Comparison of ENCODE assay signal across 8 mouse cellular contexts in the genomic region with DNA sequence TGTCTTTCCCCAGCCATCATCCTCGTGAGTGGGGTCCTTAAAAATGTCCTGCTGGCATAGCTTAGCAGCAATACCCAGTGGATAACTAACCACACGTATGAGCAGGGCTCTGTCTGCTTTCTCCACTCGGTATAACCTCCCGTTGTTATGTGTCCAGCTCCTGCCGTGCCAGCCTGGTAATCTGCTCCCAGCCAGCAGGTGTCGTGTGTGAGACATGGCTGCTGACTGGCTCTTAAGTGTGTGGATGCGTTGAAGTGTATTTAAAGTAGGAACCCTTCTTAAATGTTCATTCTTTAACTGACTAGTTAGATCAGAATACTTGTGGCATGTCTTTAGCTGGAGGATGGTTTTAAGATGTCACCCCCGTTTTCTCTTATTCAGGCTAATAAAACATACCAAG.
A peak's percentile ranks its signal among the peaks of the same experiment; 100 is the strongest.
DNase-seq lines count a peak whose midpoint lies in the region; ATAC-seq and TF ChIP-seq lines count a peak whose summit lies in the region.

No protein-coding gene starts in this region.

- no peak overlapping the region for H3K9ac ChIP-seq in limb, embryonic 15.5 days
- no peak overlapping the region for H3K9ac ChIP-seq in stomach, embryonic 16.5 days (ENCODE audit: low read length)

- TF ChIP-seq CTCF in gastrocnemius, adult 2 months (IDR thresholded peaks at IDR 0.05), result peak; percentile 96; the same call in 1 of the 2 replicates
- peak; percentile 87 for TF ChIP-seq CTCF in kidney, adult 2 months (conservative IDR thresholded peaks at IDR 0.05; ENCODE audit: insufficient read depth, insufficient read length, low read depth, low read length)

- peak; percentile 50 for DNase-seq in urinary bladder, postnatal 14 days (ENCODE audit: low spot score)
- DNase-seq in urinary bladder, adult 2 months (ENCODE audit: low spot score), result no peak
- DNase-seq in cerebellum, postnatal 25 days, result peak; percentile 78 to 85
- DNase-seq in gastrocnemius, adult 2 months, result peak; percentile 77
- DNase-seq in kidney, adult 2 months, result peak; percentile 62
- peak; percentile 41 to 46 for DNase-seq in natural killer cell, adult 2 months (ENCODE audit: low spot score in 2 of 2)

- 0 out of 2 replicates have a peak overlapping the region, but pooled peaks have one; percentile 40 for H3K27ac ChIP-seq in gastrocnemius, adult 2 months
- no peak overlapping the region for H3K27ac ChIP-seq in kidney, adult 2 months (ENCODE audit: insufficient read depth, low read depth, low read length)
- H3K27ac ChIP-seq in limb, embryonic 15.5 days, result no peak overlapping the region
- H3K27ac ChIP-seq in stomach, embryonic 16.5 days (ENCODE audit: low read length), result no peak overlapping the region

- H3K4me2 ChIP-seq in limb, embryonic 15.5 days, result no peak overlapping the region
- H3K4me2 ChIP-seq in stomach, embryonic 16.5 days (ENCODE audit: low read depth, low read length), result no peak overlapping the region

- H3K4me1 ChIP-seq in kidney, adult 2 months (ENCODE audit: control insufficient read depth, insufficient read depth, low read length), result no peaks in the 10 kb centered on the region
- H3K4me1 ChIP-seq in limb, embryonic 15.5 days, result no peaks in the 10 kb centered on the region
- no peaks in the 10 kb centered on the region for H3K4me1 ChIP-seq in stomach, embryonic 16.5 days (ENCODE audit: control insufficient read depth, insufficient read depth, low read length)

- no peak overlapping the region for H3K4me3 ChIP-seq in gastrocnemius, adult 2 months
- H3K4me3 ChIP-seq in kidney, adult 2 months (ENCODE audit: insufficient read depth, low read depth, low read length), result no peak overlapping the region
- H3K4me3 ChIP-seq in limb, embryonic 15.5 days, result no peak overlapping the region
- H3K4me3 ChIP-seq in stomach, embryonic 16.5 days (replicated peaks; ENCODE audit: low read length), result no peak overlapping the region

- intact Hi-C loops in gastrocnemius, adult 2 months (cut with DNase I), result loop anchor here (1.0 to 2.0 kb wide), 2 partner anchors 293 to 317 kb away; no protein-coding TSS in a partner anchor

- H3K9me3 ChIP-seq in limb, embryonic 15.5 days, result no peaks in the 10 kb centered on the region
- H3K9me3 ChIP-seq in stomach, embryonic 16.5 days (replicated peaks; ENCODE audit: control insufficient read depth, low read length), result no peaks in the 10 kb centered on the region

- H3K36me3 ChIP-seq in kidney, adult 2 months (ENCODE audit: control insufficient read depth, insufficient read depth, low read length), result peaks cover 17% of the 10 kb centered on the region
- H3K36me3 ChIP-seq in limb, embryonic 15.5 days, result peaks cover 12% of the 10 kb centered on the region
- no peaks in the 10 kb centered on the region for H3K36me3 ChIP-seq in stomach, embryonic 16.5 days (ENCODE audit: control insufficient read depth, insufficient read depth, low read length)

- ATAC-seq in limb, embryonic 15.5 days (ENCODE audit: insufficient number of reproducible peaks, low FRiP score, low TSS enrichment, low read depth), result 0 out of 2 replicates have a peak, but pooled peaks have one; percentile 61
- ATAC-seq in stomach, embryonic 16.5 days (ENCODE audit: insufficient read depth, low FRiP score), result 0 out of 2 replicates have a peak, but pooled peaks have one; percentile 68

- TF ChIP-seq POLR2A in kidney, adult 2 months (IDR thresholded peaks at IDR 0.05; ENCODE audit: low read depth, low read length), result no peak

- H3K27me3 ChIP-seq in kidney, adult 2 months (replicated peaks; ENCODE audit: control insufficient read depth, insufficient read depth, low read length), result no peaks in the 10 kb centered on the region
- H3K27me3 ChIP-seq in limb, embryonic 15.5 days, result no peaks in the 10 kb centered on the region
- no peaks in the 10 kb centered on the region for H3K27me3 ChIP-seq in stomach, embryonic 16.5 days (ENCODE audit: control insufficient read depth, insufficient read depth, low read length)

- 24% methylated on average over 8 of the region's 8 CpGs for WGBS in kidney, adult 2 months
- WGBS in limb, embryonic 15.5 days, result 36% methylated on average over 8 of the region's 8 CpGs
- WGBS in stomach, embryonic 16.5 days, result 35% methylated on average over 8 of the region's 8 CpGs
